Mouse (Mus musculus) kidney, adult 11 months (tissue): ENCODE data around the gene Sag.
"Not testable (repeated sequence)": the region's sequence is repeated elsewhere in the genome, so short reads cannot be mapped to it uniquely, and the experiment has no call there.

Experiments
- DNase-seq: peaks from one replicate; pipeline ENCODE4 v3.0.0; 2022

Sag gene

DNA sequence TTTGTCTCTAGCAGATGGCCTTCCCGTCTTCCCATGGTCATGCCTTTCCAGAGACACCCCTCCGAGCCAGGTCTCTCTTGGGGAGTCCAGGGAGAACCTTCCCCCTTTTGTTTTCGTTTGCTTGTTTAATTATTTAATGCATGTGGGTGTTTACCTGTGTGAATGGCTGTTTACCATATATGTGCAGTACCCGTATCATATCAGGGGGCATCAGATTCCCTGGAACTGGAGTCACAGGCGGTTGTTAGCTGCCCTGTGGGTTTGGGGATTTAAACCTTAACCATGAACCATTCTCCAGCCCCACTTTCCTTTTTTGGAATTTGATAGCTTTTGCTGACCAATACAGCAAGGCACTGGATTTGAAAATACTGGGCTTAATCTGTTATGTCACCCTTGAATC is 21.8 kb downstream of the Sag start:
- DNase-seq = no peak

DNA sequence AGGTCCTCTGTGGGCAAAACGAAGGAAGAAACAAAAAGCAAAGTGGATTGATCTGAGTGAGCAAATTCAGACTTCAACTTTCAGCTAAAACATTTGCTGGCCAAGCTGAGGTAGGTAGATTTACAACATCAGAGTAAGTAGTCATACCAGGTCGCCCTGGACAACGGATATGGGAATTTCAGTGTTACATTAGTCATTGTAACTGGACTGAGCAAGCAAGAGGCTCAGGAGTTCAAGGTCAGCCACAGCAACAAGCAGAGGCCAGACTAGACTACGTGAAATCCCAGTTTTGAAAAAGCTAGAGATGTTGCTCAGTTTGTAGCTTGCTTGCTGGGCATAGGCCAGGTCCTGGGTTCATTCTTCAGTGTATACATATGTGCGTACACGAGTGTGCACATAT is 22.5 kb downstream of the Sag start:
- DNase-seq = no peak

- no peak for DNase-seq
Measured at GRCm38 (mm10) chr1:87826474-87826873, 23.0 kb downstream of the Sag start.

- not testable (repeated sequence) for DNase-seq
Measured at GRCm38 (mm10) chr1:87827476-87827875, 24.0 kb downstream of the Sag start.

- DNase-seq = no peak
Measured at GRCm38 (mm10) chr1:87828185-87828584, 24.7 kb downstream of the Sag start.

DNA sequence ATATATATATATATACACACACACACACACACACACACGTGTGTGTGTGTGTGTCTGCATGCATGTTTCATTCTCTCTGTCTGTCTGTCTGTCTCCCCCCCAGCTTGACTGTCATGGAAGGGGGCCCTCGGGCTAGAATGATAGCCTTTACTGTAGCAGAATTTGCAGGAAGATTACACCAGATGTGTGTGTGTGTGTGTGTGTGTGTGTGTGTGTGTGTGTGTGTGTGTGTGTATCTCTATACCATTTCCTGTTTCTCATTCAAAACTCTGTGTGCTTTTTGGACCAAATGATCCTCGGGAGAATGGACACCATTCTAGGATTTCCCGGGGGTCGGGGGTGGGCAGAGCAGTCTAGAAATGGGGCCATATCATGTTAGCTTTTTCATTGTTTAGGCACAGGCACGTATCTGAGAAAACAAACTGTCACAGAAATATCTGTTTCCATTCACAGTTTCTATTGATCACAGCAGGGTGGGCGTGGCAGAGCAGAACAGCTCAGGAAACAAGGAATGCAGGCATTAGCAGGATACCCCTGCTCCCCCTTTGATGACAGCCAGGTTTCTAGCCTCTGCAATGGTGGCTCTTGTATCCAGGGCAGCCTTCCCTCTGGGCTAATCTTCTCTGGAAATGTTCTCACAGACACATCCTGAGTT is 25.6 kb downstream of the Sag start:
- DNase-seq = no peak

DNA sequence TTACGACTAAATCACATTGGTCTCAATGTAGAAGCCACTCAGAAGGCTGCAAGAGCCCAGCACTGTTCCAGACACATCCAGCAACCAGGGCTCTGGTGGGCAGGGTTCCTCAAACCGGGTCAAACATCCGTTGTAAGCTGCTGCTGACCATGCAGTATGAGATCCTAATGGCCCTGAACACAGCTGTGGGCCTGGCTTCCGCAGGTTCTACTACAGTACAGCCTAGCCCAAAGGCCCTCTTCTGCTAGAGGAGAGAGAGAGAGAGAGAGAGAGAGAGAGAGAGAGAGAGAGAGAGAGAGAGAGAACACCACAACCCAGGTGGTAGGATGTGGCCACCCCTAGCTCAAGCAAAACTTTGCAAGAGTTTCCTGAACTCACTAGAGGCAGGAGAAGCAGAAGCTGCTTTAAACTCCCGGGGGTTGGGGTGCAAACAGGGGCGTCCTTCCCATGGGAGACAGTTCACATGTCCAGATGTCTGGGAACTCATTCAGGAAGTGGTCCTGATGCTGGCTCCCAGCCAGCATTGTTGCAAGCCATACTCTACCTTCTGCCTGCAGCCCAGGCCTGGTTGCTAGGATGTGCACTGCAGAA is 26.2 kb downstream of the Sag start:
- no peak for DNase-seq

- no peak for DNase-seq
Measured at GRCm38 (mm10) chr1:87836453-87836852, 33.0 kb downstream of the Sag start.

GRCm38 (mm10) chr1:87837018-87837417 is 33.5 kb downstream of the Sag start:
- no peak for DNase-seq

GRCm38 (mm10) chr1:87840411-87841208 is 37.1 kb downstream of the Sag start:
- DNase-seq = no peak

DNA sequence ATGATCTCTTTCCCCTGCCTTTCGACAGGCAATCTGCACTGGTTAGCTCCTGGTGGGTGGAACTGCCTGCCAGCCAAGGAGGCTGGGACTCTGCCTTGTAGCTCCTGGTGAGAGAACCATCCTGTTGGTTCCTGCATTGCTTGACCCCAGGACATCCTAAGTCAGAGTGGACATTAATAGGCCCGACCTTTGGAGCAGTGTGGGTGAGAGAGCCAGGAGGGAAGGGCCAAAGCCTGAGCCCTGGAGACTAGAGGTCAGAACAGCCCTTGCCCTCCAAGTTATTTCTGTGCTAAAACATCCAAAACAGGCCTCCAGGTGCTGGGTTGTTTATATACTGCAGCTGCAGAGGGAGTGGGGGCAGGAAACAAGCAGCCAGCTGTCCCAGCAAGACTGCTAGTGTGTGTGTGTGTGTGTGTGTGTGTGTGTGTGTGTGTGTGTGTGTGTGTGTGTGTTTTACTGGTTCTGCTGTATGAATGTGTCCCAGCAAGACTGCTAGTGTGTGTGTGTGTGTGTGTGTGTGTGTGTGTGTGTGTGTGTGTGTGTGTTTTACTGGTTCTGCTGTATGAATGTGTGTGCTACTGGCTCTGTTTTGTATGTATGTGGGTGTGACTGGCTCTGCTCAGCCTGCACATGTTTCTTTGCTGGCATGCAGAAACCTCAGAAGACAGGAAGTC is 43.5 kb downstream of the Sag start:
- DNase-seq = peak; percentile 82

DNA sequence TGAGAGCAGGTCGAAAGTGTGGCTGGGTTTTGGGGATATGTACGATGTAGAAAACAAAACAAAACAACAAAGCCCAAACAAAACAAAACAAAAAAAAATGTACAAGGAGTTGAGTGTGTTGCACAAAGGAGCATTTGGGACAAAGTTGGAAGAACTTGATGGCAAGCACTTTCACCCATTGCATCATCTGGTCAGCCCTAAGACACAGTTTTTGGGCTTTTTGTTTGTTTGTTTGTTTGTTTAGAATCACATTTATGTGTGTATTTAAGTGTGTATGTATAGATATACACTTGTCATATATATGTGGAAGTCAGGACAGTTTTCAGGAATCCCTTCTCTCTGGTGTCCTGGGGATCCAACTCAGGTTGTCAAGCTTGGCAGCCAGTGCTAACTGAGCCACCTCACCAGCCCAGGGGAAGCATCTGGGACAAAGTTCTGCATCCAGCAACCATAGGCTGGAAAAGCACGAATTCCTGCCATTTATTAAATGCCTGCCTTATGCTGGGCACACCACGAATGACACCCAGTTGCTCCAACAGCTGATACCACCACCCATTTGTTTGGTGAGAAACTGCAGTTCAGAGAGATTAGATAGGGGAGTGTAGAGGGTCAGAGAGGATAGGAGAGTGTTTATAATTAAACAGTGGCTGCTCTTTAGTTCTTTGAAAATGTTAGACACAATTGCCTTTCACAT is 44.1 kb downstream of the Sag start:
- no peak for DNase-seq

DNA sequence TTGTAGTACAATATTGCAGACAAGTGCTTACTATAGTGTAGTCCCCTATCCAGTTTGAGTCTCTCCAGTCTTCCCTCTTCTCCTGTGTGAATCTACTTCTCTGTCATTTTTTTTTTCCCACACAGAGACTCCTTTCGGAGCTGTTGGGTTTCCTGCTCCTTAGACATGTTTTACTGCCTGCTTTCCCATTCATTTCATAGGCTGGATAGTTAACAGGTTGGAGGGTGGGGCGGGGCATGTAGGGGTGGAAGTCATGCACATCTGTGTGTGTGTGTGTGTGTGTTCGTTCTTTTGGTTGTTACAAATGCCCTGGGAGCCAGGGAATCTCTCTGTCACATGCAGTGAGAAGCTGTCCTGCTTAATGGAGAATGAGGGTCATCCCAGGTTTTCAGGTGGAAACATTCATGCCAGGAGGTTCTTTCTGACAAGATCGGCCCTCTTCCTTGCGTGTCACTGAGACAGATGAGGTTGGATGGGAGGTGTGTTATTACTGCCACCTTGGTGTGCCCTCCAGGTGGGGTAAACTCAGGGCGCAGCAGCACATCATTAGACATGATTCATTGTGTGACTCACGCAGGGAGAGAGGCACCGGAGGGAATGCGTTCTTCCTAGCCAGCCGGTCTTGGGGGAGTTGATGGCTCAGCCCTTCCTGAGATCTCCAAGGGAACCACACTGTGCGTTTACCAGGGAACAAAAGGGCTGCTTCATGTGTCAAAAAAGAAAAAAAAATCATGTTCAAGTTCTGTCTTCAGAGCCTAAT is 44.9 kb downstream of the Sag start:
- DNase-seq = no peak

GRCm38 (mm10) chr1:87849278-87849677 is 45.8 kb downstream of the Sag start:
- DNase-seq = no peak

GRCm38 (mm10) chr1:87851344-87851743 is 47.9 kb downstream of the Sag start:
- DNase-seq = no peak

GRCm38 (mm10) chr1:87852081-87852790 is 48.8 kb downstream of the Sag start:
- DNase-seq = no peak

GRCm38 (mm10) chr1:87852892-87853600 is 49.6 kb downstream of the Sag start, which contains the start of gene Dgkd:
Gene Dgkd (plus strand): TSS chr1:87853287.
- DNase-seq = peak; percentile 49

DNA sequence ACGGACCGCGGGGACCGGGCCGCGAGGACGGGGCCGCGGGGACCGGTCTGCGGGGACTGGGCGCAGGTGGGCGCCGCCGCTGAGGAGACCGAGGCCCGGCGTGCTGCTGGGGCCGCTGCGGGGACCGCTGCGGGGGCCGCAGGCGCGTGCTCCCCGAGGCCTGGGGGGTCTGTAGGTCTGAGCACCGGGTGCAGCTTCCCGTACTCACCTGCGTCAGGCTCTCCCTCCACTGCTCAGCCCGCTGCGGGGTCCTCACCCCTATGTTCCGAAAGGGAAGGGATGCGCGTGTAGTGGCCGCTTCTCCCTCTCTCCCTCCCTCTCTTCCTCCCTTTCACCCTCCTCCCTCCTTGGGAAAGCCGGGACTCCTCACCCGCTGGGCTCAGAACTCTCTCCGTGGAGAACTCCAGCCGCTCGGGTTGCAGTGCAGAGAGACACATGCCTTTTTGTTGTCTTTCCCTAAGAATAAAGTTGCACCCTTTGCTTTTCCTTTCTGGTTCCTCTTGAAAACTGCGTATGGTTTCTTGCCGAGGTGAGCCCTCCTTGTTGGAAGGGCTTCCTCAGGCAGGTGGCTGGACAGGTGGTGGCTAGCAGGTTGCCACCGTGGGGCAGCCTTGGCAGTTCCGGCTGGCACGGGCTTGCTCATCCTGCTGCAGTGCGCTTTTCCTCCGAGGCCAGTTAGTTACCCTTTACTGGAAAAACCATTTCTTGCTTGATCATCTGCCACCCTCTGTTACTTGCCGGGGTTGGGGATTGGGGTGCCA is 50.3 kb downstream of the Sag start:
- DNase-seq = peak; percentile 28

- no peak for DNase-seq
Measured at GRCm38 (mm10) chr1:87854411-87854810, 50.9 kb downstream of the Sag start.

DNA sequence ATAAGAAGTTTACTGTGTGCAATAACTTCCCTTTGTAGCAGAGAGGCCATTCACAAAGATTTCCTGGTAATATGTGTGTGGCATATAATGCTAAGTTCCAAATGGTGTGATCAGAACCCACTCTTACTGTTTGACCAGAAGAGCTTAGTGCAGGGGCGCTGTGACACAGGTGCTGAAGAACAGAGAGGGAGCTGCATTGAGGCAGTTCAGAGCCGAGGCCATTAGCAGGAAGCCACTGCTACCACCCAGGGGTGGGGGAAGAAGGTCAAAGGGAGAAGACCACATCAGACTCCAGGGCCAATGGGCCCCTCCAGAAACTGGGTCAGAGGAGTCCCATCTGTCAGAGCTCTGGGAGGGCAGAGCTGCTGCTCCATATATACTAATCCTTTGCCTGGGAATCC is 51.4 kb downstream of the Sag start:
- no peak for DNase-seq
